Mouse (Mus musculus): ENCODE measurements at regions not wholly inside any gene's neighbourhood (a gene's known extent, or its start where the extent isn't known, plus 50 kb on each side); places are given as distances from the start of the nearest gene placed in this dataset.

DNA sequence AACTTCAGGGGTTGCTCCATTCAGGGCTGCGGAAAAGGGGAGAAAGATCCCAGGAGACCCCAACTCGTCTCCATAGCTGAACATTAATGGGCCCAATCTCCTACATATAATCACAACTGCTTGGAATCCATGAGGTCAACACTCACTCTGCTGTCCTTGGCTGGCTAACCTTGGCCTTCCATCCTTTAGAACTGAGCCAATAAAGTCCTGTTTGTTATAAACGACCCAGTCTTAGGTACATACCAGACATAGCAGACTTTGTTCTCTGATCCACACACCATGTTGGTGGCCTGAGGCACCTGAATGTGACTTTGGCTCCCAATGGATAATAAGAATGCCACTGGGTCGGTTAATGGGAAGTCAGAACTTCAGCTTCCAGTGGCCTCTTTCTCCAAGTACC is 157.4 kb downstream of the Auh start:
- ChIA-PET CTCF (no interaction called here), POLR2A (interaction anchor here in 1 of 4 experiments (0.6 kb wide), 1 partner anchor 101 kb away, joined by 6 read pairs; no protein-coding TSS in a partner anchor)

DNA sequence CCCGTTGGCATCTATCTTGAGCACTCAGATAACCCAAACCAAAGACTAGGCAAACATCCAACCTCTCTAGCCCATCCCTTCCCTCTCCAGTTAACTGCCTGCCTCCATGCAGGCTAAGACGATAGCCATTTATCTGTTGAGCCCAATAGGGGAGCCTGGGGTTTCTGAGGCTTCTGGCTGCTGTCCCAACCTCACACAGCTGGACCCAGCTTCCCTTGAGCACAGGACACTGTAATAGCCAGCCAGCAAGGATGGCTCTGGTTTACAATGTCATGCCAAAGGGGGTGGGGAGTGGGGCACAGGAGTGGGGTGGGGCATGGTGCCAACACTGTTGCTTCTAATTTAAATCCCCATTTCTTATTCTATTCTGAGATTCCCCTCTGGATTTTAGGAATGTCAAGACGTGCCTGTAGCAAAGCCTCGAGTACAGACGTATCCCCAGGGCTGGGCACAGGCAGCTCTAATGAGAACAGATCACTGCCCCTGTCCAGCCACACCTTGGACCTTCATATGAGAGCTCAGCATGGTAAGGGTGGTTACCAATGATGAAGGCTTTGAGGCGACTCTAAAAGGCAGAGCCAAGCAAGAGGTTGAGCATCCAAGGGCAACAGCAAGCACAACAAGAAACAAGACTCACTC is 152.0 kb downstream of the Auh start:
- CTCF ChIA-PET, result interaction anchor here in 1 of 4 experiments (0.6 kb wide), 2 partner anchors 61 to 205 kb away, joined by 3 to 4 read pairs; no protein-coding TSS in a partner anchor
- POLR2A ChIA-PET, result interaction anchor here in 1 of 4 experiments (0.7 kb wide), 1 partner anchor 16 kb away, joined by 4 read pairs; no protein-coding TSS in a partner anchor

DNA sequence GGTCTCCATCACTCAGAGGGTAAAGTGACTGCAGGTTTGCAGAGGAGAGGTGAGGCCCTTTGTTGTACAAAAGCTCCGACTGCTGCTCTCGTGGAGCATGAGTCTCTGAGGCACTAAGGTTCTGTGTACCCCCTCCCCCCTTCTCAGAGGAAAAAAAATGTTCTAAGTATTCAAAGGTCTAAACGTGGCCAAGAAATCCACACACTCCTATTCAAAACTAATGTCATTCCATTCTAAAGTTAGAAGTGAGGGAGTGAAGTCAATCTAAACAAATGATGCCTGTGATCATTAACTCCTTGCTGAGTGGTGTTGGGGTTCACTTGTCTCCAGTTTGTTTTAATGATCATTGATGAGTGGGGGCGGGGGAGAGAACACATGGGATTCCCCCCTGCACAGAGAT is 150.6 kb downstream of the Auh start:
- POLR2A ChIA-PET, result interaction anchor here in 1 of 4 experiments (0.8 to 1.2 kb wide), 3 partner anchors 16 to 78 kb away, joined by 3 to 5 read pairs (median 3); no protein-coding TSS in a partner anchor
- CTCF ChIA-PET, result no interaction called here

All from embryonic stem cell, embryonic (primary cell).